Mouse (Mus musculus): ENCODE measurements around the gene Mast3.

Gene Mast3

GRCm38 (mm10) chr8:70742176-70742575 is 62.7 kb downstream of the Mast3 start:
- DNase-seq, result no peak

GRCm38 (mm10) chr8:70741661-70742060 is 63.2 kb downstream of the Mast3 start:
- DNase-seq, result no peak

GRCm38 (mm10) chr8:70738211-70738610 is 66.6 kb downstream of the Mast3 start:
- no peak for DNase-seq

- DNase-seq, result no peak
Observed at GRCm38 (mm10) chr8:70737705-70738104, 67.1 kb downstream of the Mast3 start.

- DNase-seq, result no peak
Observed at GRCm38 (mm10) chr8:70730956-70731355, 73.9 kb downstream of the Mast3 start.

GRCm38 (mm10) chr8:70729808-70730475 is 74.9 kb downstream of the Mast3 start:
- no peak for DNase-seq

Data from liver (tissue).